Mouse (Mus musculus): ENCODE results near the gene Vmn2r94. TPM values are rescaled to one million over a fixed set of nuclear protein-coding genes. Genes with fewer than 3 reads are reported as not detected.

Vmn2r94 gene
- not detected for polyA plus RNA-seq (2014; fragmentation: Illumina TruSeq; extraction: RNeasy Lipid Tissue Mini Kit (QIAGEN cat#74804); ENCODE audit: low read depth, low replicate concordance)

DNA sequence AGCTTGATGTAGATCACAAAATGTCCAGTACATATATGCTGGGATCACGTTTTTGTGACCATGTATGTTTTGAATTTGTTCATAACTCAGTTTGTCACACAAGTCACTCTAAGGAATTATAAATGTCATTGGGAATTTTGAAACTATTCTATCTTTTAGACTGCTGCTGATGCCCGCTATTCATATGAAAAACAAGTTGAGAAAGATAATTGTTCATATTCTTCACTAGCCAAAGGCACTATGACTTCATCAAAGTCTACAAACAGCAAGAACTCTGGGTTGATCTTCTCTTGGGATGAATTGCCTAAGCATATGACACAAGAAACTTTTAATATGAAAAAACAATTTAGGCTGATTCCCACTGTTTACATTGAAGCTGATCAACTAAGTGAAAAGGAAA is at the start of gene Vmn2r94:
Gene Vmn2r94 (minus strand): TSS at position 101 of the 400 bp plus-strand sequence.

DNA sequence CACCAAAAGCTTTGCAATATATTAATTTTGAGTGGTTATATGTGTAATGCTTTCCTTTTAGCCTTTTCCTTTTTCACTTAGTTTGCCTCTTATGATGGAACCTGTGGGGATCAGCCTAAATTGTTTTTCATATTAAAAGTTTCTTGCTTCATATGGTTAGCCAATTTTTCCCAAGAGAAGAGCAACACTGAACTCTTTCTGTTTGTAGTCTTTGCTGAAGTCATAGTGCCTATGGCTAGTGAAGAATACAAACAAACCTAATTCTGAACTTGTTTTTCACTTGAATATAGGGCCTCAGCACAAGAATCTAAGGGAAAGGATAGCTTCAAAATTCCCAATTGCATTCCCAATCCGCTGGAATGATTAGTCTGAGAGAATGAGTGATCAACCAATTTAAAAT is 20.2 kb upstream of the Vmn2r94 start, which contains the start of gene Vmn2r93:
Gene Vmn2r93 (plus strand): TSS at position 301 of the 400 bp plus-strand sequence.

Other genes starting within 250 kb of the Vmn2r94 start
- gene Vmn2r124, start 228.3 kb downstream of the Vmn2r94 start, polyA plus RNA-seq (2014; fragmentation: Illumina TruSeq; extraction: RNeasy Lipid Tissue Mini Kit (QIAGEN cat#74804); ENCODE audit: low read depth, low replicate concordance) = not detected
- not detected for gene Vmn2r91, start 192.7 kb downstream of the Vmn2r94 start, polyA plus RNA-seq (2014; fragmentation: Illumina TruSeq; extraction: RNeasy Lipid Tissue Mini Kit (QIAGEN cat#74804); ENCODE audit: low read depth, low replicate concordance)
- not detected for gene Vmn2r92, start 125.9 kb downstream of the Vmn2r94 start, polyA plus RNA-seq (2014; fragmentation: Illumina TruSeq; extraction: RNeasy Lipid Tissue Mini Kit (QIAGEN cat#74804); ENCODE audit: low read depth, low replicate concordance)
- not detected for gene Vmn2r93, start 20.3 kb upstream of the Vmn2r94 start, polyA plus RNA-seq (2014; fragmentation: Illumina TruSeq; extraction: RNeasy Lipid Tissue Mini Kit (QIAGEN cat#74804); ENCODE audit: low read depth, low replicate concordance)
- not detected for gene Vmn2r95, start 146.3 kb upstream of the Vmn2r94 start, polyA plus RNA-seq (2014; fragmentation: Illumina TruSeq; extraction: RNeasy Lipid Tissue Mini Kit (QIAGEN cat#74804); ENCODE audit: low read depth, low replicate concordance)

Data from heart, adult 10 weeks (tissue).